Mouse (Mus musculus): ENCODE measurements around the gene Cxcr3. TPM values are rescaled to one million over a fixed set of nuclear protein-coding genes. Genes with fewer than 3 reads are reported as not detected.
A peak's percentile ranks its signal among the peaks of the same experiment; 100 is the strongest.

The Cxcr3 gene
- polyA plus RNA-seq, 1 experiment from 2014 or later = not detected

DNA sequence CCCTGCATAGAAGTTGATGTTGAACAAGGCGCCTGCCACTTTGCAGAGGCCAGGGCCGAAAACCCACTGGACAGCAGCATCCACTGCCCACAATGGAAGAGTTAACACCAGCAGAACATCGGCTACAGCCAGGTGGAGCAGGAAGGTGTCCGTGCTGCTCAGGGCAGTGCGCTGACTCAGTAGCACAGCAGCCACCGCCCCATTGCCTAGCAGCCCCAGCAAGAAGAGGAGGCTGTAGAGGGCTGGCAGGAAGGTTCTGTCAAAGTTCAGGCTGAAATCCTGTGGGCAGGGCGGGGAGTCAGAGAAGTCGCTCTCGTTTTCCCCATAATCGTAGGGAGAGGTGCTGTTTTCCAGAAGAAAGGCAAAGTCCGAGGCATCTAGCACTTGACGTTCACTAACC is 1.4 kb downstream of the Cxcr3 start:
- 65% methylated on average over 12 of the region's 12 CpGs for WGBS
- peaks cover 63% of the 10 kb centered on the region for H3K27me3 ChIP-seq (ENCODE audit: insufficient read depth, poor library complexity, severe bottlenecking)
- no peak overlapping the region for H3K27ac ChIP-seq
- no peaks in the 10 kb centered on the region for H3K4me1 ChIP-seq
- no peak for DNase-seq (ENCODE audit: low spot score)
- H3K36me3 ChIP-seq = no peaks in the 10 kb centered on the region
- H3K4me3 ChIP-seq = no peak overlapping the region
- H3K9me3 ChIP-seq = no peaks in the 10 kb centered on the region

DNA sequence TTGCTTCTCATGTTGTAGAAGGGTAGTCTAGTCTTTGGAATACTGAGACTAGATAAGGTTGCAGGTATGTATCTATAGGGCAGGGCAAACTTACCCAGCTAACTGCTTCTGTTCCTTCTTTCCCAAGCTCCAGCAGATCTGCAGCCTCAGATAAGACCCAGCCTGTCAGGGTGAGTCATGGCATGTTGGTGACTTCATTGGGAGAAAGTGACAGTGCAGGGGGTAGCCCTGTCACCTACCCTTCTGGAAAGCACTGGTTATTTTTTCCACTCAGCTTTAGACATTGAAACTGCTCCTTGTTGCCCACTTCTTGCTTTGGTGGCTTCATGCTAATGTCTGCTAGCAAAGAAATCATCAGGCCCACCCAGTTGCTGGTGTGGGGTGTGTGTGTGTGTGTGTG is 4.1 kb downstream of the Cxcr3 start:
- no peak overlapping the region for H3K27ac ChIP-seq
- peaks cover 39% of the 10 kb centered on the region for H3K27me3 ChIP-seq (ENCODE audit: insufficient read depth, poor library complexity, severe bottlenecking)
- no peaks in the 10 kb centered on the region for H3K36me3 ChIP-seq
- H3K4me3 ChIP-seq = no peak overlapping the region
- no peaks in the 10 kb centered on the region for H3K9me3 ChIP-seq
- no peak for DNase-seq (ENCODE audit: low spot score)
- no peaks in the 10 kb centered on the region for H3K4me1 ChIP-seq

DNA sequence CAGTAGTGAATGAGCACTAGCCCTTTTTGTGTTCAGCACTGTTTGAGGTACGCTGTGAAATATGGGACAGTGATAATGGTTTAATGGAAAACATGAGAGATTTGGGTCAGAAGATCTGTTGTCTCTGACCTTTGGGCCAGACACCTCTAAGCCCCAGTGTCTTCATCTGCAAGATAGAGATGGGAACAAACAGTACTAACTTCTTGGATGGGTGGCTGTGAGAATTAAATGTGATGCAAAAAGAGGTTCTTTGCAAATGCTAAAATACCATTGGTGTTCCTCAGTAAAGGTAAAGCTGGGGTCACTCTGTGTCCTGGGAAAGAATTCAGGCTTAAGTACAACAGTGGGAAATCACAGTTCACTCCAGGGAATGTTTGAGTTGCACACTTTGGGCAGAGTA is 13.7 kb downstream of the Cxcr3 start:
- H3K4me3 ChIP-seq = no peak overlapping the region
- H3K27ac ChIP-seq = no peak overlapping the region
- 58% methylated on average over 1 of the region's 1 CpGs for WGBS
- H3K27me3 ChIP-seq (ENCODE audit: insufficient read depth, poor library complexity, severe bottlenecking) = peaks cover 21% of the 10 kb centered on the region; the same call in 1 of the 2 replicates
- no peaks in the 10 kb centered on the region for H3K36me3 ChIP-seq
- H3K9me3 ChIP-seq = no peaks in the 10 kb centered on the region
- no peak for DNase-seq (ENCODE audit: low spot score)
- H3K4me1 ChIP-seq = no peaks in the 10 kb centered on the region

DNA sequence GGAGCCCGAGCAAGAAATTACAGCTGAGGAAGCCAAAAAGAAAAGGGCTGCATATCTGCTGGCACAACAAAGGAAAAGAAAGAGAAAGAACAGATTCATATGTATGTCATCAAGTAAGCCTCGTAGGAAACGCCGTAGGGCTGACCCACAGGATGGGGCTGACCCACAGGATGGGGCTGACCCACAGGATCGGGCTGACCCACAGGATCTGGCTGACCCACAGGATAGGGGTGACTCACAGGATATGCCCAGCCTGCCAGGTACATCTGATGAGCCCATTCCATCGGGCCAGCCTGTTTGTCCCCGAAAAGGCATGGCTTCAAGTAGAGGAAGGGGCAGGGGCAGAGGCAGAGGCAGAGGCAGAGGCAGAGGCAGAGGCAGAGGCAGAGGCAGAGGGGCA is 29.0 kb downstream of the Cxcr3 start:
- Histone ChIP-seq H3K9me3 (no peaks in the 10 kb centered on the region), H3K4me3 (no peak overlapping the region), H3K4me1 (no peaks in the 10 kb centered on the region), H3K36me3 (no peaks in the 10 kb centered on the region), H3K27me3 (ENCODE audit: insufficient read depth, poor library complexity, severe bottlenecking) (0 out of 2 replicates have a peak, but pooled peaks cover 5% of the 10 kb centered on the region), H3K27ac (no peak overlapping the region)
- DNase-seq (ENCODE audit: low spot score) = no peak
- 71% methylated on average over 7 of the region's 7 CpGs for WGBS

DNA sequence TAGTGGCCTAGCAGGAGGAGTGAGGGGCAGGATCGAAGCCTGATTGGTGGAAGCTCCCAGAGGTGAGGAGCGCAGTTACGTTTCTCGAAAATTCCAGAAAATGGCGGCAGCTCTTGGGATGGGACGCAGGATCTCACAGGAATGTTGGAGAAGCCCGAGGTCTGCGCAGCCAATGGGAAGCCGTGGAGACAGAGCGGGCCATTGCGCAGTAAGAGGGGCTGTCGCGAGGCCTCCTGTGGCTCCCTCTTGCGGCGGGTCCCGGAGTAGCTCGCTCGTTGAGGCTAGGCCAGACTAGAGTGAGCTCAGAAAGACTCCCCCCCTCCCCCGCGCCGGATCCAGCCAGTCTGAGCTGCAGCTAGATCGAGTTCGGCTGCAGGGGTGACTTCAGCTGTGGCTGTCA is 35.8 kb downstream of the Cxcr3 start:
- peak; percentile 74 for DNase-seq (ENCODE audit: low spot score)
- H3K4me1 ChIP-seq = no peaks in the 10 kb centered on the region
- no peak overlapping the region for H3K4me3 ChIP-seq
- WGBS = 47% methylated on average over 23 of the region's 23 CpGs
- H3K36me3 ChIP-seq = no peaks in the 10 kb centered on the region
- peaks cover 19% of the 10 kb centered on the region for H3K9me3 ChIP-seq
- H3K27me3 ChIP-seq (ENCODE audit: insufficient read depth, poor library complexity, severe bottlenecking) = no peaks in the 10 kb centered on the region
- no peak overlapping the region for H3K27ac ChIP-seq

DNA sequence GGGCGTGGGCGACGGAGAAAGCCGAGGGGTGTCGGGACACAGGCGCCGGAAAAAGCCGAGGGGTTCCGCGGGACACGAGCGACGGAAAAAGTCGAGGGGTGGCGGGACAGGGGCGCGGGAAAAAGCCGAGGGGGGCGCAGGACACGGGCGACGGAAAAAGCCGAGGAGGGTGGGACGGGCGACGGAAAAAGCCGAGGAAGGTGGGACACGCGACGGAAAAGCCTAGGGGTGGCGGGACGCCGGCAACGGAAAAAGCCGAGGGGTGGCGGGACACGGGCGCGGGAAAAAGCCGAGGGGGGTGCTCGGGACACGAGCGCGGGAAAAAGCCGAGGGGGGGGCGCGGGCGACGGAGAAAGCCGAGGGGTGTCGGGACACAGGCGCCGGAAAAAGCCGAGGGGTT is 36.5 kb downstream of the Cxcr3 start:
- no peaks in the 10 kb centered on the region for H3K36me3 ChIP-seq
- H3K27ac ChIP-seq = no peak overlapping the region
- no peaks in the 10 kb centered on the region for H3K27me3 ChIP-seq (ENCODE audit: insufficient read depth, poor library complexity, severe bottlenecking)
- no peaks in the 10 kb centered on the region for H3K4me1 ChIP-seq
- no peak overlapping the region for H3K4me3 ChIP-seq
- WGBS = 63% methylated on average over 53 of the region's 54 CpGs
- no peak for DNase-seq (ENCODE audit: low spot score)
- peaks cover 19% of the 10 kb centered on the region for H3K9me3 ChIP-seq

DNA sequence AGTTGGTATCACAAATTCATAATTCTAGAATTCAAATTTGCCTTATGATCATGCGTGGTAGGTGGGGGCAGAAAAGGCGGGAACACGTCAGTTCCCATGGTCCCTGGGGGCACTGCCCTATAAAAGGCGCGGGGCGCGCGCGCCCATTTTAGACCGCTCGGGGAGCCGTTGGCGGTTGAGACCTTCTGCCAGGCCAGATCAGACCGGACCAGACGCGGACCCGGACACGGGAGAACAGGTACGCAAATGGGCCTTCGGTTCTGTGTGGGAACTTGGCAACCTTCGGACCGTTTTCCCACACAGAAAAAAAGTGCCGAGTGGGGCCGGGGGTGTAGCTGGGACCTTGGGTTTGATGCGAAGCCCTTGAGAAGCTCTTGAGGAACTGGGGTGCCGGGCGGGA is 38.4 kb downstream of the Cxcr3 start:
- 91% methylated on average over 27 of the region's 27 CpGs for WGBS
- H3K27ac ChIP-seq = no peak overlapping the region
- no peak for DNase-seq (ENCODE audit: low spot score)
- H3K4me1 ChIP-seq = no peaks in the 10 kb centered on the region
- H3K36me3 ChIP-seq = no peaks in the 10 kb centered on the region
- no peak overlapping the region for H3K4me3 ChIP-seq
- peaks cover 19% of the 10 kb centered on the region for H3K9me3 ChIP-seq
- H3K27me3 ChIP-seq (ENCODE audit: insufficient read depth, poor library complexity, severe bottlenecking) = no peaks in the 10 kb centered on the region

Other genes starting within 250 kb of the Cxcr3 start
- gene Taf1, start 201.5 kb downstream of the Cxcr3 start, polyA plus RNA-seq (2016; fragmentation: Nextera tagmentation; extraction: Ambion mirVana) = 11.1 and 12.8 TPM in 2 replicates
- 98.4 and 117 TPM in 2 replicates for gene Ogt, start 94.2 kb downstream of the Cxcr3 start, polyA plus RNA-seq (2016; fragmentation: Nextera tagmentation; extraction: Ambion mirVana)
- 0.19 and 0.33 TPM in 2 replicates for gene Gm4779, start 60.2 kb upstream of the Cxcr3 start, polyA plus RNA-seq (2016; fragmentation: Nextera tagmentation; extraction: Ambion mirVana)
- gene 8030474K03Rik, start 60.4 kb upstream of the Cxcr3 start, polyA plus RNA-seq (2016; fragmentation: Nextera tagmentation; extraction: Ambion mirVana) = 0.21 and 0.32 TPM in 2 replicates
- 30.5 and 33.7 TPM in 2 replicates for gene Nhsl2, start 115.1 kb upstream of the Cxcr3 start, polyA plus RNA-seq (2016; fragmentation: Nextera tagmentation; extraction: Ambion mirVana)

All from heart, embryonic 10.5 days (tissue).